Mouse (Mus musculus) liver, embryonic 14.5 days (tissue): Measurements from ENCODE around the gene Sept14. TPM values are rescaled to one million over a fixed set of nuclear protein-coding genes. Genes with fewer than 3 reads are reported as not detected.

Experiments used
- ATAC-seq: fragments of 200-750 bp; cut with Nextera tagmentation; 2 replicates; pipeline ENCODE4 v1.8.0; 2017; ENCODE audit warnings: moderate number of reproducible peaks, mild to moderate bottlenecking, moderate library complexity; ENCODE audit not compliant: insufficient read depth
- DNase-seq, 3 experiments: peaks; one replicate each; pipeline ENCODE4 v3.0.0-alpha.2; 2012 to 2013; ENCODE audit warnings: low read depth in 3 of 3, low spot score in 3 of 3
- H3K27ac ChIP-seq: fragments of 300-500 bp; sonication (generic); 2 replicates; pipeline ENCODE4 v1.5.1; 2014; ENCODE audit warnings: moderate library complexity, mild to moderate bottlenecking, control low read depth, inconsistent platforms
- H3K27me3 ChIP-seq: fragments of 300-500 bp; sonication (generic); 2 replicates; pipeline ENCODE4 v1.6.1; 2014; ENCODE audit warnings: mild to moderate bottlenecking, low read length, moderate library complexity; ENCODE audit not compliant: control insufficient read depth, insufficient read depth
- H3K36me3 ChIP-seq: fragments of 300-500 bp; sonication (generic); replicated peaks from 2 replicates; pipeline ENCODE4 v1.6.1; 2014; ENCODE audit warnings: low read depth; ENCODE audit not compliant: control insufficient read depth, insufficient read depth
- H3K4me1 ChIP-seq, 2 experiments: fragments of 200-500 bp in 1 of 2; fragments of 300-500 bp in 1 of 2; sonication (generic) in 1 of 2; replicated peaks; 2 replicates each; pipeline ENCODE4 v1.6.1; 2012 to 2014; ENCODE audit warnings: antibody characterized with exemption in 1 of 2, inconsistent platforms in 1 of 2, low read length in 1 of 2; ENCODE audit not compliant: control insufficient read depth in 2 of 2, insufficient read depth in 2 of 2
- H3K4me2 ChIP-seq: fragments of 300-500 bp; sonication (generic); 2 replicates; pipeline ENCODE4 v1.6.1; 2014; ENCODE audit warnings: low read depth, mild to moderate bottlenecking, control low read depth, moderate library complexity
- H3K4me3 ChIP-seq, 2 experiments: fragments of 200-500 bp in 1 of 2; fragments of 300-500 bp in 1 of 2; sonication (generic) in 1 of 2; 2 replicates each; pipeline ENCODE4 v1.5.1; 2012 to 2014; ENCODE audit warnings: low read depth in 2 of 2, low read length in 2 of 2, mild to moderate bottlenecking in 2 of 2, control low read depth in 1 of 2, inconsistent platforms in 1 of 2, moderate library complexity in 1 of 2; ENCODE audit not compliant: insufficient read depth in 1 of 2
- H3K9ac ChIP-seq: fragments of 300-500 bp; sonication (generic); replicated peaks from 2 replicates; pipeline ENCODE4 v1.6.1; 2014; ENCODE audit warnings: mild to moderate bottlenecking, control low read depth, moderate library complexity
- H3K9me3 ChIP-seq: fragments of 300-500 bp; sonication (generic); 2 replicates; pipeline ENCODE4 v1.6.1; 2016; ENCODE audit warnings: low read length, mixed read lengths; ENCODE audit not compliant: control insufficient read depth
- CTCF ChIP-seq: IDR thresholded peaks from 2 replicates; pipeline ENCODE4 v1.5.1; 2016; ENCODE audit warnings: antibody characterized with exemption, low read depth, control low read depth
- EP300 ChIP-seq: IDR thresholded peaks from 2 replicates; pipeline ENCODE4 v1.6.1; 2016; ENCODE audit warnings: antibody characterized with exemption, low read depth
- WGBS: fragments of 180-500 bp; shearing (Covaris S2); extraction: QIAGEN DNeasy Blood & Tissue Kit; methylation state at CpG from one replicate; pipeline ENCODE4 v1.1.7; 2014; ENCODE audit not compliant: insufficient replicate concordance; 5-methylcytosine and 5-hydroxymethylcytosine counted together
- polyA plus RNA-seq, 2 experiments: library from polyadenylated mRNA; depleted of rRNA in 1 of 2; stranded (reverse) in 1 of 2; unstranded in 1 of 2; fragments of >200 nt; fragmentation: Nextera tagmentation in 1 of 2; extraction: Ambion mirVana in 1 of 2; gene quantifications; 2 replicates each; pipeline versions ENCODE4 v1.2.1 to v1.2.3; 2012 to 2014

The Sept14 gene
- polyA plus RNA-seq, 2 experiments: not detected

- Histone ChIP-seq H3K4me2 (peak within 1 kb of the TSS; percentile 73), H3K4me1 (peaks cover 43% of the 10 kb centered on the region in 2 experiments), H3K27ac (peak within 1 kb of the TSS; percentile 88), H3K27me3 (no peaks in the 10 kb centered on the region), H3K9ac (peak within 1 kb of the TSS; percentile 95), H3K4me3 (peak within 1 kb of the TSS; percentile 70 to 81), H3K36me3 (no peaks in the 10 kb centered on the region; the same call in 1 of the 2 replicates), H3K9me3 (no peaks in the 10 kb centered on the region)
- DNase-seq (peak; percentile 59 to 66 (median 64)), ATAC-seq (peak; percentile 86)
- under 1% methylated on average over 92 of the region's 93 CpGs for WGBS
- peak; percentile 97 for TF ChIP-seq CTCF
- TF ChIP-seq EP300: no peak
Observed at GRCm38 (mm10) chr5:129724834-129725773, 16.8 kb upstream of the Sept14 start, which contains the start of gene Nipsnap2. Gene Nipsnap2 (plus strand): TSS chr5:129725063.

GRCm38 (mm10) chr5:129724268-129724667 is 16.0 kb upstream of the Sept14 start:
- peak; percentile 58 for ATAC-seq
- no peaks in the 10 kb centered on the region for H3K9me3 ChIP-seq
- H3K4me1 ChIP-seq: peaks cover 34% of the 10 kb centered on the region in 2 experiments
- H3K27me3 ChIP-seq: no peaks in the 10 kb centered on the region
- DNase-seq: no peak
- 19% methylated on average over 4 of the region's 4 CpGs for WGBS
- H3K4me2 ChIP-seq: peak overlapping the region; percentile 73
- TF ChIP-seq CTCF (no peak), EP300 (no peak)
- H3K9ac ChIP-seq: peak overlapping the region; percentile 95
- peak overlapping the region; percentile 88 for H3K27ac ChIP-seq
- peaks cover 3% of the 10 kb centered on the region; the same call in 1 of the 2 replicates for H3K36me3 ChIP-seq
- peak overlapping the region; percentile 70 to 81 for H3K4me3 ChIP-seq

GRCm38 (mm10) chr5:129720176-129720575 is 11.9 kb upstream of the Sept14 start:
- WGBS: 84% methylated on average over 3 of the region's 3 CpGs
- no peak overlapping the region for H3K9ac ChIP-seq
- H3K9me3 ChIP-seq: no peaks in the 10 kb centered on the region
- H3K27ac ChIP-seq: no peak overlapping the region
- TF ChIP-seq EP300 (no peak), CTCF (peak; percentile 40; the same call in 1 of the 2 replicates)
- H3K4me3 ChIP-seq: no peak overlapping the region
- H3K4me1 ChIP-seq: peaks cover 10 to 16% of the 10 kb centered on the region in 2 experiments; a peak in 3 of 4 replicates
- H3K27me3 ChIP-seq: no peaks in the 10 kb centered on the region
- no peak for DNase-seq
- ATAC-seq: no peak
- peaks cover 23% of the 10 kb centered on the region for H3K36me3 ChIP-seq
- no peak overlapping the region for H3K4me2 ChIP-seq

DNA sequence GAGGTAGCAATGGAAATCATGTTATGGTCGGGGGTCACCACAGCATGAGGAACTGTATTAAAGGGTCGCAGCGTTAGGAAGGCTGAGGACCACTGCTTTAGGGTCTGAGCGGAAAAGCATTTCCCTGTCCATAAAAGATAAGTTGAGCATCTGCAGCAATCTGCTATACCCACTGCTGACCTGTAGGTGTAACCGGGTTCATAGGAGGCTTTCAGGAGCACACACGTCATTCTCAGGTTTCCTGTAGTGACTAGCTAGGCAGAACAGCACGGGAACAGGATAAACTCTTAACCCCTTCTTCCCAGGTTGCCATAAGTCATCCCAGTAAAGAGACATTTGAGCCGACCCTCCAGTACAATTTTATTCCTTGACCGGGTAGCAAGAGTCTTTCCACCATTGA is 8.7 kb upstream of the Sept14 start:
- 70% methylated on average over 9 of the region's 9 CpGs for WGBS
- TF ChIP-seq EP300: no peak
- peak; percentile 34; the same call in 1 of the 2 replicates for TF ChIP-seq CTCF
- H3K9ac ChIP-seq: no peak overlapping the region

DNA sequence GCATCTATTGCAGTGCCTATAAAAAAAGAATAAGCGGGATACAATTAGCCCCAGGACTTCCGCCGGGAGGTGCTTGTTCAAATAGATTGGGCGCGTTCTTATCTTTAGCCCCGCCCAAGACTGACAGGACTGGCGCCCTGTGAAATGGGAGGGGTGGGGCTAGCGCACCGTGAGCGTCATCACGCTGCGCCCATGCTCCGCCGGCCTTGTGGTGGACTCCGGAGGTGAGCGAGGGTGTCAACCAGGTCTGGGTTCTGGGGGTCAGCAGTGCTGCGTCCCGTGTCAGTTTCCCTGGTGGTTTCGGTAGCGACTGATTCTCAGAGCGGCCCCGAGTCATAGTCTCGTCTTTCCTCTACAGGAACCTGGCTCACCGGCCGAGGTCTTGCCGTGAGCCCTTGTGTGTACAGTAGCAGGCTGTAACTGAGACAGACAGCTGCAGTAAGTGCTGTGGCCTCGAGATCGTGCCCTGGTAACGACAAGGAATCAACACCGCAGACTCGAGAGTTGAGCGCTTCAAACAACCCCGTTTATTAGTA is 7.1 kb upstream of the Sept14 start, which contains the start of gene Mrps17:
Gene Mrps17, plus strand, starts transcription at position 172 of the 536 bp plus-strand sequence.
- DNase-seq (peak; percentile 93 to 94 (median 94)), ATAC-seq (peak; percentile 97)
- Histone ChIP-seq H3K27me3 (no peaks in the 10 kb centered on the region), H3K9me3 (no peaks in the 10 kb centered on the region), H3K4me3 (peak within 1 kb of the TSS; percentile 84 to 96), H3K4me1 (peaks cover 3 to 6% of the 10 kb centered on the region in 2 experiments), H3K36me3 (peaks cover 23% of the 10 kb centered on the region), H3K27ac (peak within 1 kb of the TSS; percentile 73), H3K9ac (peak within 1 kb of the TSS; percentile 72), H3K4me2 (peak within 1 kb of the TSS; percentile 97)
- WGBS: 1% methylated on average over 33 of the region's 33 CpGs
- TF ChIP-seq CTCF (0 out of 2 replicates have a peak, but pooled peaks have one; percentile 25), EP300 (no peak)

More for the DNA sequence above, 8.7 kb upstream of the Sept14 start:
- no peak for ATAC-seq
- H3K36me3 ChIP-seq: peaks cover 23% of the 10 kb centered on the region
- no peaks in the 10 kb centered on the region for H3K27me3 ChIP-seq
- DNase-seq: no peak
- no peaks in the 10 kb centered on the region for H3K9me3 ChIP-seq
- no peak overlapping the region for H3K4me3 ChIP-seq
- H3K4me2 ChIP-seq: no peak overlapping the region
- H3K27ac ChIP-seq: no peak overlapping the region
- H3K4me1 ChIP-seq: peaks cover 3 to 6% of the 10 kb centered on the region in 2 experiments
